ENCODE assay signal across 9 mouse cellular contexts in genomic region chrX:61723029-61723980, GRCm38 (mm10). TPM values are rescaled to one million over a fixed set of nuclear protein-coding genes. Genes with fewer than 3 reads are reported as not detected.
DNase-seq lines count a peak whose midpoint lies in the region; ATAC-seq and TF ChIP-seq lines count a peak whose summit lies in the region.
"Had no signal": no experiment of that assay in that cellular context is flagged by ENCODE, and none has a peak within 500 bp of the region (broad histone marks: within the 10 kb centered on the region; RNA-seq: fewer than 3 reads in every experiment).

No protein-coding gene starts in this region.

- no peaks in the 10 kb centered on the region for H3K27me3 ChIP-seq in heart, embryonic 15.5 days
- H3K27me3 ChIP-seq in hindbrain, embryonic 10.5 days (ENCODE audit: insufficient read depth, poor library complexity, severe bottlenecking) = no peaks in the 10 kb centered on the region
- H3K27me3 ChIP-seq in midbrain, embryonic 13.5 days = no peaks in the 10 kb centered on the region

- no peak overlapping the region for H3K9ac ChIP-seq in heart, embryonic 15.5 days
- no peak overlapping the region for H3K9ac ChIP-seq in midbrain, embryonic 13.5 days (replicated peaks)

- H3K4me3 ChIP-seq in heart, embryonic 15.5 days = peak overlapping the region; percentile 37
- peak overlapping the region; percentile 27 for H3K4me3 ChIP-seq in hindbrain, embryonic 10.5 days
- H3K4me3 ChIP-seq in midbrain, embryonic 13.5 days (replicated peaks) = 0 out of 2 replicates have a peak overlapping the region, but pooled peaks have one; percentile 8

- H3K4me2 ChIP-seq in heart, embryonic 15.5 days = peak overlapping the region; percentile 58
- peak overlapping the region; percentile 27 for H3K4me2 ChIP-seq in midbrain, embryonic 13.5 days (replicated peaks)

- H3K36me3 ChIP-seq in heart, embryonic 15.5 days = no peaks in the 10 kb centered on the region
- H3K36me3 ChIP-seq in hindbrain, embryonic 10.5 days = no peaks in the 10 kb centered on the region
- no peaks in the 10 kb centered on the region for H3K36me3 ChIP-seq in midbrain, embryonic 13.5 days

- ATAC-seq in heart, embryonic 15.5 days (replicated peaks; ENCODE audit: insufficient number of reproducible peaks, insufficient read depth, low FRiP score, low read depth) = no peak
- ATAC-seq in midbrain, embryonic 13.5 days = peak; percentile 55; the same call in 1 of the 2 replicates

- H3K4me1 ChIP-seq in heart, embryonic 15.5 days (replicated peaks) = no peaks in the 10 kb centered on the region; the same call in 1 of the 2 replicates
- H3K4me1 ChIP-seq in hindbrain, embryonic 10.5 days (replicated peaks) = peaks cover 4% of the 10 kb centered on the region
- H3K4me1 ChIP-seq in midbrain, embryonic 13.5 days (replicated peaks) = no peaks in the 10 kb centered on the region

- DNase-seq in heart, postnatal 4 days = no peak
- DNase-seq in brain, embryonic 14.5 days (ENCODE audit: low read depth) = peak; percentile 7
- no peak for DNase-seq in hindbrain, embryonic 10.5 days (ENCODE audit: low spot score)
- no peak for DNase-seq in right cerebral cortex, postnatal 10 days (ENCODE audit: low spot score in 2 of 2)
- no peak for DNase-seq in layer of hippocampus, postnatal 14 days (ENCODE audit: low spot score in 2 of 2)
- no peak for DNase-seq in lung, postnatal 14 days

- TF ChIP-seq POLR2A in brain, embryonic 14.5 days (IDR thresholded peaks at IDR 0.05; ENCODE audit: borderline replicate concordance, extremely low read depth, insufficient read depth, insufficient read length, poor library complexity, severe bottlenecking) = no peak

- no peak for TF ChIP-seq CTCF in brain, embryonic 14.5 days (IDR thresholded peaks at IDR 0.05; ENCODE audit: borderline replicate concordance, extremely low read depth, insufficient read depth, insufficient read length)

- no peak overlapping the region for H3K27ac ChIP-seq in heart, embryonic 15.5 days
- peak overlapping the region; percentile 70 for H3K27ac ChIP-seq in hindbrain, embryonic 10.5 days
- no peak overlapping the region for H3K27ac ChIP-seq in midbrain, embryonic 13.5 days

- 39% methylated on average over 9 of the region's 9 CpGs for WGBS in heart, embryonic 15.5 days
- WGBS in hindbrain, embryonic 10.5 days = 49% methylated on average over 9 of the region's 9 CpGs
- WGBS in midbrain, embryonic 13.5 days = 52% methylated on average over 9 of the region's 9 CpGs

- no peaks in the 10 kb centered on the region for H3K9me3 ChIP-seq in heart, embryonic 15.5 days (replicated peaks)
- no peaks in the 10 kb centered on the region for H3K9me3 ChIP-seq in hindbrain, embryonic 10.5 days
- H3K9me3 ChIP-seq in midbrain, embryonic 13.5 days = no peaks in the 10 kb centered on the region

RNA-seq across cellular contexts. Expression of gene Ldoc1, which starts 14.0 kb away (rescaled TPM):
- polyA plus RNA-seq in heart, embryonic 15.5 days (2015; fragmentation: Nextera tagmentation; extraction: Ambion mirVana) = 0.24 TPM in 1 of 2 replicates, not detected in the other
- total RNA-seq in heart, postnatal 4 days (2021) = under 1 TPM in 1 of 2 experiments, not detected in 1; 0.77 TPM
- polyA plus RNA-seq in brain, embryonic 14.5 days (2012; rRNA removed) = 2.5 and 4.7 TPM in 2 replicates
- 1.3 and 1.7 TPM in 2 replicates for polyA plus RNA-seq in hindbrain, embryonic 10.5 days (2016; fragmentation: Nextera tagmentation; extraction: Ambion mirVana)
- 1.8 and 2.5 TPM in 2 replicates for polyA plus RNA-seq in midbrain, embryonic 13.5 days (2015; fragmentation: Nextera tagmentation; extraction: Ambion mirVana)
- 1 to 10 TPM; 2.9 TPM for total RNA-seq in layer of hippocampus, postnatal 14 days (2021)
- polyA plus RNA-seq: large intestine, adult 2 months had no signal
